Mouse (Mus musculus): ENCODE measurements at regions not wholly inside any gene's neighbourhood (a gene's known extent, or its start where the extent isn't known, plus 50 kb on each side); places are given as distances from the start of the nearest gene placed in this dataset.

- peaks cover 25% of the 10 kb centered on the region for H3K9me3 ChIP-seq (replicated peaks)
- no peaks in the 10 kb centered on the region for H3K27me3 ChIP-seq
- 41% methylated on average over 5 of the region's 5 CpGs for WGBS (ENCODE audit: insufficient replicate concordance)
- H3K4me3 ChIP-seq (replicated peaks), result no peak overlapping the region
- H3K36me3 ChIP-seq, result no peaks in the 10 kb centered on the region
- no peak overlapping the region for H3K4me2 ChIP-seq
- no peak overlapping the region for H3K9ac ChIP-seq
- no peak for DNase-seq
- peak; percentile 64 for ATAC-seq (ENCODE audit: low read depth)
- no peak overlapping the region for H3K27ac ChIP-seq
- no peaks in the 10 kb centered on the region for H3K4me1 ChIP-seq (replicated peaks)
Measured at GRCm38 (mm10) chr12:107700317-107700716, 211.9 kb downstream of the 3110018I06Rik start.

- Histone ChIP-seq H3K9me3 (replicated peaks) (peaks cover 25% of the 10 kb centered on the region), H3K9ac (no peak overlapping the region), H3K36me3 (no peaks in the 10 kb centered on the region), H3K4me1 (replicated peaks) (no peaks in the 10 kb centered on the region), H3K27ac (no peak overlapping the region), H3K4me2 (no peak overlapping the region), H3K27me3 (no peaks in the 10 kb centered on the region), H3K4me3 (replicated peaks) (no peak overlapping the region)
- WGBS (ENCODE audit: insufficient replicate concordance), result 79% methylated on average over 19 of the region's 19 CpGs
- no peak; the same call in 1 of the 2 replicates for ATAC-seq (ENCODE audit: low read depth)
- DNase-seq, result no peak
Measured at GRCm38 (mm10) chr12:107700868-107701597, 212.6 kb downstream of the 3110018I06Rik start.

- Histone ChIP-seq H3K4me1 (replicated peaks) (no peaks in the 10 kb centered on the region), H3K27me3 (no peaks in the 10 kb centered on the region), H3K27ac (no peak overlapping the region), H3K36me3 (no peaks in the 10 kb centered on the region), H3K4me3 (replicated peaks) (no peak overlapping the region), H3K9ac (no peak overlapping the region), H3K4me2 (no peak overlapping the region), H3K9me3 (replicated peaks) (peaks cover 17% of the 10 kb centered on the region; the same call in 1 of the 2 replicates)
- DNase-seq (no peak), ATAC-seq (ENCODE audit: low read depth) (no peak)
- WGBS (ENCODE audit: insufficient replicate concordance), result 65% methylated on average over 6 of the region's 6 CpGs
Measured at GRCm38 (mm10) chr12:107708812-107709211, 220.4 kb downstream of the 3110018I06Rik start.

GRCm38 (mm10) chr12:107711017-107711416 is 222.6 kb downstream of the 3110018I06Rik start:
- H3K9ac ChIP-seq, result no peak overlapping the region
- H3K27ac ChIP-seq, result no peak overlapping the region
- H3K4me3 ChIP-seq (replicated peaks), result no peak overlapping the region
- 43% methylated on average over 7 of the region's 7 CpGs for WGBS (ENCODE audit: insufficient replicate concordance)
- H3K36me3 ChIP-seq, result no peaks in the 10 kb centered on the region
- peaks cover 11% of the 10 kb centered on the region; the same call in 1 of the 2 replicates for H3K9me3 ChIP-seq (replicated peaks)
- H3K4me2 ChIP-seq, result no peak overlapping the region
- ATAC-seq (ENCODE audit: low read depth) (no peak), DNase-seq (no peak)
- no peaks in the 10 kb centered on the region for H3K4me1 ChIP-seq (replicated peaks)
- H3K27me3 ChIP-seq, result no peaks in the 10 kb centered on the region

- 56% methylated on average over 3 of the region's 3 CpGs for WGBS (ENCODE audit: insufficient replicate concordance)
- no peaks in the 10 kb centered on the region for H3K27me3 ChIP-seq
- no peak for DNase-seq
Measured at GRCm38 (mm10) chr12:107711675-107712074, 223.2 kb downstream of the 3110018I06Rik start.

GRCm38 (mm10) chr12:107713191-107713590 is 224.8 kb downstream of the 3110018I06Rik start:
- no peak overlapping the region for H3K4me2 ChIP-seq
- H3K4me1 ChIP-seq (replicated peaks), result no peaks in the 10 kb centered on the region

More at GRCm38 (mm10) chr12:107711675-107712074, 223.2 kb downstream of the 3110018I06Rik start:
- no peaks in the 10 kb centered on the region for H3K36me3 ChIP-seq
- H3K4me3 ChIP-seq (replicated peaks), result no peak overlapping the region
- no peak overlapping the region for H3K9ac ChIP-seq
- H3K4me1 ChIP-seq (replicated peaks), result no peaks in the 10 kb centered on the region
- H3K27ac ChIP-seq, result no peak overlapping the region
- no peak for ATAC-seq (ENCODE audit: low read depth)
- H3K9me3 ChIP-seq (replicated peaks), result peaks cover 11% of the 10 kb centered on the region; the same call in 1 of the 2 replicates
- no peak overlapping the region for H3K4me2 ChIP-seq

GRCm38 (mm10) chr12:107714846-107715245 is 226.4 kb downstream of the 3110018I06Rik start:
- Histone ChIP-seq H3K4me1 (replicated peaks) (no peaks in the 10 kb centered on the region), H3K9me3 (replicated peaks) (0 out of 2 replicates have a peak, but pooled peaks cover 5% of the 10 kb centered on the region), H3K4me3 (replicated peaks) (no peak overlapping the region), H3K27ac (no peak overlapping the region), H3K36me3 (no peaks in the 10 kb centered on the region), H3K9ac (no peak overlapping the region), H3K27me3 (no peaks in the 10 kb centered on the region), H3K4me2 (no peak overlapping the region)
- DNase-seq (no peak), ATAC-seq (ENCODE audit: low read depth) (no peak)
- 66% methylated on average over 2 of the region's 2 CpGs for WGBS (ENCODE audit: insufficient replicate concordance)

More at GRCm38 (mm10) chr12:107713191-107713590, 224.8 kb downstream of the 3110018I06Rik start:
- no peak overlapping the region for H3K4me3 ChIP-seq (replicated peaks)
- no peaks in the 10 kb centered on the region for H3K27me3 ChIP-seq
- ATAC-seq (ENCODE audit: low read depth) (no peak), DNase-seq (no peak)
- H3K9me3 ChIP-seq (replicated peaks), result 0 out of 2 replicates have a peak, but pooled peaks cover 11% of the 10 kb centered on the region
- WGBS (ENCODE audit: insufficient replicate concordance), result 75% methylated on average over 14 of the region's 14 CpGs
- no peak overlapping the region for H3K9ac ChIP-seq
- H3K27ac ChIP-seq, result no peak overlapping the region
- no peaks in the 10 kb centered on the region for H3K36me3 ChIP-seq

GRCm38 (mm10) chr12:107715871-107716270 is 227.4 kb downstream of the 3110018I06Rik start:
- Histone ChIP-seq H3K27me3 (no peaks in the 10 kb centered on the region), H3K9ac (no peak overlapping the region), H3K36me3 (no peaks in the 10 kb centered on the region), H3K4me2 (no peak overlapping the region), H3K9me3 (replicated peaks) (0 out of 2 replicates have a peak, but pooled peaks cover 5% of the 10 kb centered on the region), H3K4me1 (replicated peaks) (no peaks in the 10 kb centered on the region), H3K27ac (no peak overlapping the region), H3K4me3 (replicated peaks) (no peak overlapping the region)
- DNase-seq (no peak), ATAC-seq (ENCODE audit: low read depth) (no peak)
- 48% methylated on average over 6 of the region's 6 CpGs for WGBS (ENCODE audit: insufficient replicate concordance)

- no peak for DNase-seq
- H3K4me1 ChIP-seq (replicated peaks), result no peaks in the 10 kb centered on the region
- H3K36me3 ChIP-seq, result no peaks in the 10 kb centered on the region
- no peak overlapping the region for H3K4me2 ChIP-seq
- no peak overlapping the region for H3K27ac ChIP-seq
- no peaks in the 10 kb centered on the region for H3K27me3 ChIP-seq
- H3K9ac ChIP-seq, result no peak overlapping the region
- 0 out of 2 replicates have a peak, but pooled peaks cover 2% of the 10 kb centered on the region for H3K9me3 ChIP-seq (replicated peaks)
- no peak overlapping the region for H3K4me3 ChIP-seq (replicated peaks)
- 59% methylated on average over 6 of the region's 6 CpGs for WGBS (ENCODE audit: insufficient replicate concordance)
- ATAC-seq (ENCODE audit: low read depth), result no peak
Measured at GRCm38 (mm10) chr12:107720941-107721340, 232.5 kb downstream of the 3110018I06Rik start.

GRCm38 (mm10) chr12:107723062-107723859 is 234.8 kb downstream of the 3110018I06Rik start:
- Histone ChIP-seq H3K4me3 (replicated peaks) (no peak overlapping the region), H3K4me1 (replicated peaks) (no peaks in the 10 kb centered on the region), H3K4me2 (no peak overlapping the region), H3K9me3 (replicated peaks) (0 out of 2 replicates have a peak, but pooled peaks cover 2% of the 10 kb centered on the region), H3K9ac (no peak overlapping the region), H3K27ac (no peak overlapping the region), H3K36me3 (no peaks in the 10 kb centered on the region), H3K27me3 (no peaks in the 10 kb centered on the region)
- no peak for DNase-seq
- 70% methylated on average over 9 of the region's 9 CpGs for WGBS (ENCODE audit: insufficient replicate concordance)
- no peak for ATAC-seq (ENCODE audit: low read depth)

GRCm38 (mm10) chr12:107723860-107724320 is 235.5 kb downstream of the 3110018I06Rik start:
- H3K36me3 ChIP-seq, result no peaks in the 10 kb centered on the region
- no peak for ATAC-seq (ENCODE audit: low read depth)
- no peak overlapping the region for H3K9ac ChIP-seq

More at GRCm38 (mm10) chr12:107723860-107724320, 235.5 kb downstream of the 3110018I06Rik start:
- 0 out of 2 replicates have a peak, but pooled peaks cover 2% of the 10 kb centered on the region for H3K9me3 ChIP-seq (replicated peaks)
- H3K4me3 ChIP-seq (replicated peaks), result no peak overlapping the region
- H3K27me3 ChIP-seq, result no peaks in the 10 kb centered on the region
- 61% methylated on average over 14 of the region's 14 CpGs for WGBS (ENCODE audit: insufficient replicate concordance)
- DNase-seq, result no peak
- H3K4me2 ChIP-seq, result no peak overlapping the region
- no peak overlapping the region for H3K27ac ChIP-seq
- H3K4me1 ChIP-seq (replicated peaks), result no peaks in the 10 kb centered on the region

Data from liver, embryonic 13.5 days (tissue).